Mouse (Mus musculus) neural tube, embryonic 15.5 days (tissue): ENCODE results near the gene Rapgef2. TPM values are rescaled to one million over a fixed set of nuclear protein-coding genes. Genes with fewer than 3 reads are reported as not detected.

Experiments
- ATAC-seq: fragments of 200-750 bp; cut with Nextera tagmentation; 2 replicates; pipeline ENCODE4 v1.8.0; 2017; ENCODE audit warnings: mild to moderate bottlenecking, moderate TSS enrichment, moderate library complexity; ENCODE audit not compliant: low FRiP score
- H3K27ac ChIP-seq: fragments of 300-500 bp; sonication (generic); replicated peaks from 2 replicates; pipeline ENCODE4 v1.5.1; 2015; ENCODE audit warnings: mild to moderate bottlenecking, inconsistent platforms
- H3K27me3 ChIP-seq: fragments of 300-500 bp; sonication (generic); replicated peaks from 2 replicates; pipeline ENCODE4 v1.6.1; 2015; ENCODE audit warnings: inconsistent platforms
- H3K36me3 ChIP-seq: fragments of 300-500 bp; sonication (generic); 2 replicates; pipeline ENCODE4 v1.6.1; 2015; ENCODE audit warnings: inconsistent platforms
- H3K4me1 ChIP-seq: fragments of 300-500 bp; sonication (generic); 2 replicates; pipeline ENCODE4 v1.6.1; 2015; ENCODE audit warnings: inconsistent platforms
- H3K4me2 ChIP-seq: fragments of 300-500 bp; sonication (generic); 2 replicates; pipeline ENCODE4 v1.6.1; 2015; ENCODE audit warnings: inconsistent platforms, mild to moderate bottlenecking, moderate library complexity
- H3K4me3 ChIP-seq: fragments of 300-500 bp; sonication (generic); replicated peaks from 2 replicates; pipeline ENCODE4 v1.5.1; 2015; ENCODE audit warnings: mild to moderate bottlenecking, inconsistent platforms
- H3K9ac ChIP-seq: fragments of 300-500 bp; sonication (generic); replicated peaks from 2 replicates; pipeline ENCODE4 v1.6.1; 2015; ENCODE audit warnings: mild to moderate bottlenecking, inconsistent platforms
- H3K9me3 ChIP-seq: fragments of 300-500 bp; sonication (generic); replicated peaks from 2 replicates; pipeline ENCODE4 v1.6.1; 2016; ENCODE audit warnings: inconsistent platforms
- WGBS: fragments of 180-500 bp; shearing (Covaris S2); methylation state at CpG from one replicate; pipeline ENCODE4 v1.1.7; 2015; ENCODE audit warnings: mixed read lengths; 5-methylcytosine and 5-hydroxymethylcytosine counted together
- polyA plus RNA-seq: library from polyadenylated mRNA; unstranded; fragments of >200 nt; fragmentation: Nextera tagmentation; extraction: Ambion mirVana; gene quantifications from 2 replicates; pipeline ENCODE4 v1.2.1, GENCODE M21; 2015

The Rapgef2 gene
- polyA plus RNA-seq, 1 experiment from 2014 or later: 11.2 TPM

GRCm38 (mm10) chr3:79194111-79194793 is 92.1 kb downstream of the Rapgef2 start:
- no peak for ATAC-seq
- no peaks in the 10 kb centered on the region for H3K9me3 ChIP-seq
- H3K4me2 ChIP-seq: no peak overlapping the region
- H3K4me3 ChIP-seq: no peak overlapping the region
- no peak overlapping the region for H3K9ac ChIP-seq
- H3K36me3 ChIP-seq: no peaks in the 10 kb centered on the region
- WGBS: 87% methylated on average over 8 of the region's 8 CpGs
- H3K27me3 ChIP-seq: no peaks in the 10 kb centered on the region
- peaks cover 26% of the 10 kb centered on the region for H3K4me1 ChIP-seq
- H3K27ac ChIP-seq: no peak overlapping the region; the same call in 1 of the 2 replicates

- H3K27ac ChIP-seq: peak overlapping the region; percentile 46
- ATAC-seq: no peak
- no peak overlapping the region for H3K4me2 ChIP-seq
- H3K36me3 ChIP-seq: no peaks in the 10 kb centered on the region
- 49% methylated on average over 4 of the region's 4 CpGs for WGBS
- H3K9me3 ChIP-seq: no peaks in the 10 kb centered on the region
- H3K4me1 ChIP-seq: peaks cover 26% of the 10 kb centered on the region
- H3K9ac ChIP-seq: no peak overlapping the region
- H3K27me3 ChIP-seq: no peaks in the 10 kb centered on the region
- no peak overlapping the region for H3K4me3 ChIP-seq
Measured at GRCm38 (mm10) chr3:79193001-79193400, 93.3 kb downstream of the Rapgef2 start.

- Histone ChIP-seq H3K4me3 (no peak overlapping the region), H3K9ac (no peak overlapping the region), H3K36me3 (no peaks in the 10 kb centered on the region), H3K4me2 (no peak overlapping the region), H3K4me1 (peaks cover 24% of the 10 kb centered on the region), H3K27me3 (no peaks in the 10 kb centered on the region), H3K9me3 (no peaks in the 10 kb centered on the region), H3K27ac (peak overlapping the region; percentile 46; the same call in 1 of the 2 replicates)
- no peak; the same call in 1 of the 2 replicates for ATAC-seq
- WGBS: 70% methylated on average over 9 of the region's 9 CpGs
Measured at GRCm38 (mm10) chr3:79191981-79192380, 94.3 kb downstream of the Rapgef2 start.

GRCm38 (mm10) chr3:79191471-79191870 is 94.8 kb downstream of the Rapgef2 start:
- Histone ChIP-seq H3K9me3 (no peaks in the 10 kb centered on the region), H3K36me3 (no peaks in the 10 kb centered on the region), H3K27me3 (no peaks in the 10 kb centered on the region), H3K4me3 (no peak overlapping the region), H3K27ac (no peak overlapping the region; the same call in 1 of the 2 replicates), H3K9ac (no peak overlapping the region), H3K4me2 (no peak overlapping the region), H3K4me1 (peaks cover 21% of the 10 kb centered on the region)
- ATAC-seq: no peak
- WGBS: 69% methylated on average over 11 of the region's 11 CpGs

- Histone ChIP-seq H3K4me2 (no peak overlapping the region), H3K9ac (no peak overlapping the region), H3K27me3 (no peaks in the 10 kb centered on the region), H3K4me3 (no peak overlapping the region), H3K9me3 (no peaks in the 10 kb centered on the region), H3K36me3 (no peaks in the 10 kb centered on the region), H3K4me1 (peaks cover 21% of the 10 kb centered on the region), H3K27ac (no peak overlapping the region)
- no peak for ATAC-seq
- 59% methylated on average over 3 of the region's 3 CpGs for WGBS
Measured at GRCm38 (mm10) chr3:79190377-79190776, 95.9 kb downstream of the Rapgef2 start.

- Histone ChIP-seq H3K4me1 (peaks cover 17% of the 10 kb centered on the region), H3K9ac (no peak overlapping the region), H3K4me3 (no peak overlapping the region), H3K36me3 (no peaks in the 10 kb centered on the region), H3K9me3 (no peaks in the 10 kb centered on the region), H3K27ac (no peak overlapping the region), H3K4me2 (no peak overlapping the region), H3K27me3 (no peaks in the 10 kb centered on the region)
- ATAC-seq: no peak
- WGBS: 70% methylated on average over 1 of the region's 1 CpGs
Measured at GRCm38 (mm10) chr3:79187912-79188311, 98.4 kb downstream of the Rapgef2 start.

- no peak overlapping the region for H3K4me2 ChIP-seq
- no peaks in the 10 kb centered on the region for H3K27me3 ChIP-seq
- no peaks in the 10 kb centered on the region for H3K9me3 ChIP-seq
- H3K27ac ChIP-seq: no peak overlapping the region; the same call in 1 of the 2 replicates
- no peak for ATAC-seq
- H3K4me3 ChIP-seq: no peak overlapping the region
- no peak overlapping the region for H3K9ac ChIP-seq
- 84% methylated on average over 3 of the region's 3 CpGs for WGBS
- no peaks in the 10 kb centered on the region for H3K36me3 ChIP-seq
- H3K4me1 ChIP-seq: peaks cover 40% of the 10 kb centered on the region
Measured at GRCm38 (mm10) chr3:79182290-79182689, 104.0 kb downstream of the Rapgef2 start.

GRCm38 (mm10) chr3:79181248-79181991 is 104.9 kb downstream of the Rapgef2 start:
- Histone ChIP-seq H3K4me2 (peak overlapping the region; percentile 29), H3K4me3 (no peak overlapping the region), H3K9ac (no peak overlapping the region), H3K27me3 (no peaks in the 10 kb centered on the region), H3K27ac (peak overlapping the region; percentile 19; the same call in 1 of the 2 replicates), H3K36me3 (no peaks in the 10 kb centered on the region), H3K4me1 (peaks cover 43% of the 10 kb centered on the region), H3K9me3 (no peaks in the 10 kb centered on the region)
- 68% methylated on average over 24 of the region's 24 CpGs for WGBS
- ATAC-seq: peak; percentile 46; the same call in 1 of the 2 replicates

- no peak overlapping the region for H3K27ac ChIP-seq
- no peak overlapping the region for H3K4me3 ChIP-seq
- no peak overlapping the region for H3K4me2 ChIP-seq
- no peaks in the 10 kb centered on the region for H3K9me3 ChIP-seq
- H3K36me3 ChIP-seq: no peaks in the 10 kb centered on the region
- peaks cover 43% of the 10 kb centered on the region for H3K4me1 ChIP-seq
- ATAC-seq: no peak
- no peaks in the 10 kb centered on the region for H3K27me3 ChIP-seq
- 73% methylated on average over 8 of the region's 8 CpGs for WGBS
- H3K9ac ChIP-seq: no peak overlapping the region
Measured at GRCm38 (mm10) chr3:79180086-79180485, 106.2 kb downstream of the Rapgef2 start.

- no peak overlapping the region for H3K9ac ChIP-seq
- no peak overlapping the region for H3K4me3 ChIP-seq
- ATAC-seq: no peak
- no peaks in the 10 kb centered on the region for H3K36me3 ChIP-seq
- peaks cover 43% of the 10 kb centered on the region for H3K4me1 ChIP-seq
- no peaks in the 10 kb centered on the region for H3K27me3 ChIP-seq
- no peaks in the 10 kb centered on the region for H3K9me3 ChIP-seq
- H3K27ac ChIP-seq: no peak overlapping the region
- WGBS: 99% methylated on average over 2 of the region's 2 CpGs
- H3K4me2 ChIP-seq: no peak overlapping the region
Measured at GRCm38 (mm10) chr3:79179499-79180053, 106.7 kb downstream of the Rapgef2 start.

GRCm38 (mm10) chr3:79178708-79179107 is 107.6 kb downstream of the Rapgef2 start:
- peaks cover 43% of the 10 kb centered on the region for H3K4me1 ChIP-seq

More at GRCm38 (mm10) chr3:79178708-79179107, 107.6 kb downstream of the Rapgef2 start:
- no peaks in the 10 kb centered on the region for H3K27me3 ChIP-seq
- H3K4me3 ChIP-seq: no peak overlapping the region
- WGBS: 52% methylated on average over 3 of the region's 3 CpGs
- H3K36me3 ChIP-seq: no peaks in the 10 kb centered on the region
- no peak overlapping the region for H3K9ac ChIP-seq
- H3K9me3 ChIP-seq: no peaks in the 10 kb centered on the region
- no peak overlapping the region for H3K4me2 ChIP-seq
- ATAC-seq: no peak
- H3K27ac ChIP-seq: no peak overlapping the region
